Mouse (Mus musculus): ENCODE measurements around the gene Adcy1.

Adcy1 gene

GRCm38 (mm10) chr11:7138370-7138769 lies 75.1 kb downstream of the Adcy1 start:
- no peak for DNase-seq

- peak; percentile 58 to 74 for DNase-seq
Observed at GRCm38 (mm10) chr11:7140449-7140848, 77.2 kb downstream of the Adcy1 start.

DNA sequence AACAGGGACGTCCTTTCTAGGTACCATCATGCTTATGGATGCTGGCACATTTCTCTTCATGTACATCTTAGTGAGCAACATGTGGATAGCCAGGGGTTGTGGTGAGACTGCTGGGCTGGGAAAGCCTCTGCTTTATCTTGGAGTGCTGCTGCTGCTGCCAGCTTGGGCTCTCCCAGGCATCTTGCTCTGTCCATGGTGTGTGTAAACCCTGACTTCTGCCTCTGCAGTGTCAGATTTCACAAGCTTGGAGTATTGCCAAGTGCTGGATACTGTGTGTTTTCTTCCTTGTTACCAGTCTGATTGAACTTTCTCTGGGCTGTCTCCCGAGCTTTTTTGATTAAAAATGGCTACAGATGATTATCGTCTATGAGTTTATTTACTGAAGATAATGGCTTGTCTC lies 79.4 kb downstream of the Adcy1 start:
- DNase-seq = no peak

- DNase-seq = peak; percentile 47 to 68
Observed at GRCm38 (mm10) chr11:7144369-7144768, 81.1 kb downstream of the Adcy1 start.

- no peak for DNase-seq
Observed at GRCm38 (mm10) chr11:7145221-7145620, 81.9 kb downstream of the Adcy1 start.

- peak; percentile 50 to 66 for DNase-seq
Observed at GRCm38 (mm10) chr11:7147536-7147935, 84.2 kb downstream of the Adcy1 start.

DNA sequence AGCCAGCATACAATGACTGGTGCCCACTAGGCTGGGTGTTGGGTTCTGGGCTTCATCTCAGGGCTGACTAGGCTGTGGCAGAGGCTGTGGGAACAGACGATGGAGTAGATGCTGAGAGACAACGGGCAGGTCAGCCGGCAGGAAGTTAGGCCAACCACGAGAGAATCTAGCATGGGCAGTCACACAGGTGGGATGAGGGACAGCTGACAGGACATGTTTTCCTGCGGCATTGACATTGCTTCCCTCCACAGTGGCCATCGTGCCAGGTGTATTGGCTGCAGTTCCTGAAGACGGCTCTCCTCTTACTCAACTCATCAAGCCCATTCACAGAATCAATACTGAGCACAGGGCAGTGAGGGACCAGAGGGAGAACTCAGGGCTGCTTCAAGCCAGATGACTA lies 84.7 kb downstream of the Adcy1 start:
- peak; percentile 50 to 51 for DNase-seq

DNA sequence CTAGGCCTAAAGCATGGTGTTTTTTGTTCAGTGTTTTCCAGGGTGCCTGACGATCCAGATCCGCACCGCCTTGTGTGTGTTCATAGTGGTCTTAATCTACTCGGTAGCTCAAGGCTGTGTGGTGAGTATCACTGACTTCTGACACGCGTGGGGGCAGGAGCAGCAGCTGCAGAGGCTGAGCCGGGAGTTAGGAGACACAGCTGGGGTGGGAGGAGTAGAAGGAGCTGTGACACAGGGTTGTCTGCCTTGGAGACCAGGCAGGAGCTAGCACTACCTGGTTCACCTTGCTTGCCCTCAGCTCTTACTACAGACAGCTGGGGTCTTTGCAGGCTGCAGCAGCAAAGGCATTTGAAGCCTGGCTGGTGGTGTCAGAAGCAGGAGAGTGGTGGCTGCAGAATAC lies 86.2 kb downstream of the Adcy1 start:
- DNase-seq = no peak

- DNase-seq = peak; percentile 61 to 74
Observed at GRCm38 (mm10) chr11:7150511-7150910, 87.2 kb downstream of the Adcy1 start.

GRCm38 (mm10) chr11:7152371-7152770 lies 89.1 kb downstream of the Adcy1 start:
- no peak for DNase-seq

DNA sequence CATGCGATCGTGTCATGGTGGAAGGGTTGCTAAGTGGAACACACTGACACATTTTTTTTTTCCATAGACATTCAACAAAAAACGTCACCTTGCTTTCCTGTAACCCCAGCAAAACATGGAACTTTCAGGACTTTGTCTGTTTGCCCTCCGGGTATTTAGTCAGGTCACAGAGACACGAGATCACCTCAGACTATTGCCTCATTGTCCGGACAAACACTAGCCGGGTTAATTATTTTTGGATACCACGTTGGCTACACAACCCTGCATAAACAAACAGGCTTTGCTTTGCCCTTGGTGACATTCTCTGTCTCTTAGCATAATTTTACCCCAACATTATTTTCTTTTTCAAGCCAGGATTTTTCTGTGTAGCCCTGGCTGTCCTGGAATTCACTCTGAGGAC lies 89.8 kb downstream of the Adcy1 start:
- no peak for DNase-seq

DNA sequence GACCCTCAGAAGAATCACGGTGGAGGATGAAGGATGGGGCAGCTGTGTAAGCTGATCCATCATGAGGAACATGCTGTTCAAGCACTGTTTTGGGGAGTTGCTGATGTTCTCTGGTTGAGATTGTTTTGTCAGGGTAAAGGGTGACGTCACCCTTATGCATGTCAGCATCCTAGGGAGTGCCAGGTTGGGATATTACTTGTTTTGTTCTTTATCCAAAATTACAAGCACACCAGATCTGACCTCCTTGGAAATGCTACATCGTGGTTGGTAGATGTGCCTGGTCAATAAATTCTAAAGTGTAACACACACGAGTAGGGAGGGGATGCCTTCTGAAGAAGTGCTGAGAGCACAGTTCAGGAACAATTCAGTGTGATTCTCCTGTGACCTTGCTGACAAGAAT lies 93.1 kb downstream of the Adcy1 start:
- DNase-seq = no peak

GRCm38 (mm10) chr11:7158196-7158595 lies 94.9 kb downstream of the Adcy1 start:
- no peak for DNase-seq

DNA sequence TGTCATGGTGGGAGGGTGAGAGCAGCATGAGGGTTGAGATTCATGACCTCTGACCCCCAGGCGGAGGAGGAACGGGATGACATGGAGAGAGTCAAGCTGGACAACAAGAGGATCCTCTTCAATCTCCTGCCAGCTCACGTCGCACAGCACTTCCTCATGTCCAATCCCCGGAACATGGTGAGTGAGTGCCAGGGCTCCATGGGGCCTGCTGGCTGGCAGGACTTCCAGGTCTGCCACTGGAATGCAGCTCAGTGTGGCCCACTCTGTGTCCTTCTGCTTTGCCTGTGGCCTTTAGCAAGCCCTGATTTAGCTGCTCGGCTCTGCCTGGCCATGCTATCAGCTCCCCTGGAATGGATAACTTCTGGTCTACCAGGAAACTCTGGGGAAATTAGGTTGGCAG lies 96.9 kb downstream of the Adcy1 start:
- DNase-seq = peak; percentile 65 to 76

DNA sequence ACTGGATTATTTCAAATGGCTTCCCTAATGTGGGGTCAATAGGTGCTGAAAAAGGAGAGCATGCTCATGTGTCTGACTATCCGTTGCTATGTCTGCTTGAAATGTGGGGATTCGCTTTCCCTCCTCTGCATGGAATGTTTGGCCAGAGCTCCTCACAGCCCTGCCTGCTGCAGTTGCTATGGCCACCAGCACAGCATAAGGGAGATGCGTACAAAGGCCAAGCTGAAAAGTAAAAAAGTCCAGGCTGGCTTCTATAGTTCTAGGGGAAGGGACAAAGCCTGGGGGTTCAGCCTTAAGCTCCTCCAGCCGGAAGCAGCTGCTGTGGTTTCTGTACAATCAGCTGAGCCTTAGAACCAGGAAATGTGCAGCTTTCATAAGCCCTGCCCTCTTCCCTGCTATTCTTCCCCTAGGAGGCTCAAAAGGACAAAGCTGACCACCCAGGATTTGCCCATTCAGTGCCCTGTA lies 97.4 kb downstream of the Adcy1 start:
- DNase-seq = no peak

DNA sequence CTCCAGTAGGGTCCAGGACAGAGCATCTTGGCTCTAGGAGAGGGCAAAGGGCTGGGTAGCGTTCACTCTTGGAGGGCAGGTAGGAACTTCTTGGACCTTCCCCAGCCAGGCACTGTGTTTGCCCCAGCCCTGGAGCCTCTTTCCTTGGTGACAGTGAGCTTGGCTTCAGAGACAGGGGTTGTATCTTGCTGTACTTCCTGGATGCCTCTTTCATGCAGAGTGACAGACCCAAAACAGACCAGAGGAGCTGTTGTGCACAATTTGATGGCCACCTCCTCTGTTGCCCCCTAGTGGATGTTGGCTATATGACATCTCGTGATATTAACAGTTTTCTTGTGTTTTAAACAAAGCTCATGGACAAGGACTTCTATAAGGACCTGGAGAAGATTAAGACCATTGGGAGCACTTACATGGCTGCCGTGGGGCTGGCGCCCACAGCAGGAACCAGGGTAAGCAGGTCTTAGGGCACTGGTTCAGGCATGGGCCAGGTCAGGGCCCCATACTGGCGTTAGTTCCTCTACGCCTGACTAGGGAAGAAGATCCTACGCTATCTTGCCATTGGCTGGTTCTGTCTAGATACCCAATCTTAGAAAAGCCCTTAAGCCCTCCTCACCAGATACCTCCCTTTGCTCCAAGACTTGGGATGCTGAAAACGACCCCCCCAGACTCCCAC lies 98.3 kb downstream of the Adcy1 start:
- peak in 1 of 2 experiments; percentile 61 for DNase-seq

- DNase-seq = no peak
Observed at GRCm38 (mm10) chr11:7164416-7164815, 101.1 kb downstream of the Adcy1 start.

DNA sequence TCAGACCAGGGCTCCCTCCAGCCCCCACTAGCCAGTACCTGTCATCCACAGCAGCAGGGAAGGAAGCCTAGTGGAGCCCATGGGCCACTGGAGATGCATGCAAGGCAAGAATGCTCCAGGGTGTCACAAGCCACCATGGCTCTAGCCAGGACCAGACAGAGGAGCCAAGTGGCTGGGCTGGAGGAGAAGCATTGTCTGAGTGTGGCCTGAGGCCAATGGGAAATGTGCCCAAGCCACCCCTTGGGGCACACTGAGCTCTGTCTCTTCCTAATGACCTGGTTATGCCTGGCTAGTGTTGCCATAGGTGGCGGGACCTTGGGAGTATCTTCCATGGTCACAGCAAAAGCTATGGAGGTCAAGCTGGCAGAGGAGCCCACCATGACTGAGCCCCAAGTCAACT lies 106.4 kb downstream of the Adcy1 start:
- peak; percentile 59 to 70 for DNase-seq

GRCm38 (mm10) chr11:7173664-7174063 lies 110.4 kb downstream of the Adcy1 start:
- no peak for DNase-seq

DNA sequence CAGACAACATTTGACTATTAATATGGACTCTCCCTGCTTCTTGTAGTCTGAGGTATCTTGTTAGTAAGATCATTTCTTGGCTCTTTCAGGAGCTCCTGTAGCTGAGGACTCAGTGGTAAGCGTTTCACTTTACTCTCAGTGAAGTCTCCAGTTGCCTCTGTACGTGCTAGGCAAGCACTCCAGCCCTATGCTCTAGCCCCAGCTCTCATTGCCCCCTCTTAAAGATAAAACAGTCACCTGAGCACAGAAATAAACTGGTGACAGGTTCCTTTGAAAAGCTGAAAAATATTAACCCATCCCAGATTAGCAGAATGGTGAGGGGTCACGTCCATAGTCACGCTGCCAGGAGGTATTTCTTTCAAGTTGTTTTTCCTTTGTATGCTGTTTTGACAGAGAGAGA lies 115.4 kb downstream of the Adcy1 start:
- no peak for DNase-seq

DNA sequence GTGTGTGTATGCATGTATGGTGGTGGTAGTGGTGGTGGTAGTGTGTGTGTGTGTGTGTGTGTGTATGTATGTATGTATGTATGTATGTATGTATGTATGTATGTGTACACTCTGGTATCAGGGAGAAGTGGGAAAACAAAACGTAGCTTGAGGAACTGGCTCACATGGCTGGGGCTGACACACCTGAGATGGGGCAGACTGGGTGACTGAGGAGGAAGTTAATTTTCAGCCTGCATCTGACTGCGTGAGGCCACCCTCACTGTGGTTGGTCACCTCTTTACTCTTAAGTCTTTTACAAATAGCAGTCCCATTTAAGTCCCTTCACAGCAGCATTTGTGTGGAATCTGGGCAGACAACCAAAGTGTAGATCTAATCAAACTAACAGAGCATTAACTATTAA lies 116.0 kb downstream of the Adcy1 start:
- DNase-seq = no peak

GRCm38 (mm10) chr11:7182409-7183042 lies 119.2 kb downstream of the Adcy1 start:
- DNase-seq = no peak

DNA sequence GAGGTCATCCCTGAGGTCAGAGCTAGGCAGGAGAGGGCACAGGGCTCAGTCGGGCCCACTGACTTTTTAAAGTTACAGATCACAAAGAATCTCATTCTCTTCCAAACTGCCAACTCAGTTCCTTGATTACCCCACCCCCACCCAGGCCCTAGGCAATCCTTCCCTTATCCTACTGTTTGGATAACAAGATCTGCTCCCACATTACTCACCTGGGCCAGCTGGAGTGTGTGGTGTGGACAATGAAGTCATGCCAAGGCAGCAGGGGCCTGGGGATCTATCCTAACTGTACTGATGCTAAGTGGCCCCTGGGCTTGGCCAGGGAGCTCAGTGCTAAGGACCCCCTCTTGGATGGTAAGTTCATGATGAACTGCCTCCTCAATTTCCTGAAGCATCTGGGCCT lies 121.1 kb downstream of the Adcy1 start:
- no peak for DNase-seq

DNA sequence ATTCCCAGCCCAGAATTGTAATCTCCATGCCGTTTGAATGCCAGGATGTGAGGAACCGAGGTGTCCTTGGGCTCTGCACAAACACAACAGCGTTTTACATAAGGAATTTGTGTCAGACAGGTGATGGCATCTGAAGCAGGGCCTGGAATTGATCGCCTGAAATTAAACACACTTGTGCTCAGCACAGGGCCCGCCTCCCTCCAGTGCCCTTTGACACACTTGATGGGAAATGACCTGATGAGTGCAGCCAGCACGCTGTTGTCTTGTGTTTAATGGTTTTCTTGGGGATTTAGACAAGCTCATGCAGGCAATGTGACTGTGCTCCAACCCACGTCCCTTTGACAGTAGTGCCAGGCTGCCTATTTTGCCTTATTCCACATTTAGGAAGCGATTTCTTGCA lies 124.2 kb downstream of the Adcy1 start:
- DNase-seq = no peak

- no peak for DNase-seq
Observed at GRCm38 (mm10) chr11:7188469-7188868, 125.2 kb downstream of the Adcy1 start, which contains the start of gene Gm11985. Gene Gm11985, minus strand, starts transcription at chr11:7188569.
